Comparison of ENCODE assay signal across 16 mouse cellular contexts in genomic region chr12:80562793-80563192, GRCm38 (mm10). TPM values are rescaled to one million over a fixed set of nuclear protein-coding genes. Genes with fewer than 3 reads are reported as not detected.
DNase-seq lines count a peak whose midpoint lies in the region; ATAC-seq lines count a peak whose summit lies in the region.
"Had no signal": no experiment of that assay in that cellular context is flagged by ENCODE, and none has a peak within 500 bp of the region (broad histone marks: within the 10 kb centered on the region; RNA-seq: fewer than 3 reads in every experiment).

No protein-coding gene starts in this region.

- peak; percentile 22 for DNase-seq in forebrain, embryonic 14.5 days (ENCODE audit: low spot score)
- peak; percentile 39 for DNase-seq in urinary bladder, postnatal 14 days (ENCODE audit: low spot score)
- DNase-seq in urinary bladder, postnatal 25 days (ENCODE audit: low spot score) = no peak
- DNase-seq in heart, postnatal 36 days = peak; percentile 19 to 40
- no peak for DNase-seq in gastrocnemius, adult 18-20 months (ENCODE audit: low spot score)
- no peak for DNase-seq in layer of hippocampus, adult 9-10 months (ENCODE audit: low spot score)
- DNase-seq: cerebellum, adult 9-11 months; kidney, postnatal 14 days; layer of hippocampus, adult 9-11 months; thymus, postnatal 36 days had no signal

- H3K27ac ChIP-seq in forebrain, embryonic 14.5 days (ENCODE audit: low read depth, low read length) = no peak overlapping the region
- no peak overlapping the region for H3K27ac ChIP-seq in forebrain, embryonic 15.5 days (replicated peaks)
- H3K27ac ChIP-seq in hindbrain, embryonic 13.5 days = no peak overlapping the region
- H3K27ac ChIP-seq: midbrain, embryonic 12.5 days had no signal

- intact Hi-C loops in heart, postnatal 36 days (cut with DNase I) = no loop called here

- H3K9ac ChIP-seq in forebrain, embryonic 14.5 days (ENCODE audit: low read length) = no peak overlapping the region
- H3K9ac ChIP-seq in forebrain, embryonic 15.5 days (replicated peaks) = no peak overlapping the region
- no peak overlapping the region for H3K9ac ChIP-seq in hindbrain, embryonic 13.5 days
- H3K9ac ChIP-seq: midbrain, embryonic 12.5 days had no signal

- no peaks in the 10 kb centered on the region for H3K9me3 ChIP-seq in forebrain, embryonic 14.5 days (replicated peaks; ENCODE audit: control insufficient read depth, low read length)
- H3K9me3 ChIP-seq in forebrain, embryonic 15.5 days = no peaks in the 10 kb centered on the region
- no peaks in the 10 kb centered on the region for H3K9me3 ChIP-seq in hindbrain, embryonic 13.5 days
- H3K9me3 ChIP-seq: midbrain, embryonic 12.5 days had no signal

- no peak overlapping the region for H3K4me2 ChIP-seq in forebrain, embryonic 14.5 days (ENCODE audit: low read length)
- no peak overlapping the region for H3K4me2 ChIP-seq in forebrain, embryonic 15.5 days (replicated peaks)
- no peak overlapping the region for H3K4me2 ChIP-seq in hindbrain, embryonic 13.5 days
- H3K4me2 ChIP-seq: midbrain, embryonic 12.5 days had no signal

- peaks cover 10% of the 10 kb centered on the region for H3K4me1 ChIP-seq in forebrain, embryonic 14.5 days (ENCODE audit: control insufficient read depth, insufficient read depth, low read length)
- H3K4me1 ChIP-seq in forebrain, embryonic 15.5 days = peaks cover 35% of the 10 kb centered on the region
- H3K4me1 ChIP-seq in hindbrain, embryonic 13.5 days (replicated peaks) = peaks cover 38% of the 10 kb centered on the region

- no peaks in the 10 kb centered on the region for H3K27me3 ChIP-seq in forebrain, embryonic 14.5 days (replicated peaks; ENCODE audit: control insufficient read depth, insufficient read depth, low read length)
- H3K27me3 ChIP-seq in forebrain, embryonic 15.5 days = no peaks in the 10 kb centered on the region
- no peaks in the 10 kb centered on the region for H3K27me3 ChIP-seq in hindbrain, embryonic 13.5 days
- H3K27me3 ChIP-seq: midbrain, embryonic 12.5 days had no signal

- no peaks in the 10 kb centered on the region for H3K36me3 ChIP-seq in forebrain, embryonic 14.5 days (ENCODE audit: control insufficient read depth, insufficient read depth, low read length)
- no peaks in the 10 kb centered on the region for H3K36me3 ChIP-seq in forebrain, embryonic 15.5 days
- H3K36me3 ChIP-seq in hindbrain, embryonic 13.5 days = no peaks in the 10 kb centered on the region
- H3K36me3 ChIP-seq: midbrain, embryonic 12.5 days had no signal

- H3K4me3 ChIP-seq in forebrain, embryonic 14.5 days (ENCODE audit: low read depth, low read length) = no peak overlapping the region
- H3K4me3 ChIP-seq in forebrain, embryonic 15.5 days = no peak overlapping the region
- H3K4me3 ChIP-seq in hindbrain, embryonic 13.5 days = no peak overlapping the region
- H3K4me3 ChIP-seq: midbrain, embryonic 12.5 days had no signal

- no peak for ATAC-seq in forebrain, embryonic 14.5 days
- no peak for ATAC-seq in forebrain, embryonic 15.5 days (replicated peaks)
- ATAC-seq in hindbrain, embryonic 13.5 days (ENCODE audit: low FRiP score) = no peak
- ATAC-seq: forebrain, embryonic 16.5 days had no signal

- WGBS in forebrain, embryonic 14.5 days = 61% methylated on average over 5 of the region's 5 CpGs
- WGBS in forebrain, embryonic 15.5 days = 53% methylated on average over 5 of the region's 5 CpGs
- WGBS in hindbrain, embryonic 13.5 days = 67% methylated on average over 5 of the region's 5 CpGs

RNA-seq across cellular contexts. Expression of gene Galnt16, which starts 44.7 kb away (rescaled TPM):
- 14.7 and 14.8 TPM in 2 replicates for polyA plus RNA-seq in forebrain, embryonic 14.5 days (2014; fragmentation: Nextera tagmentation; extraction: Ambion mirVana)
- polyA plus RNA-seq in forebrain, embryonic 15.5 days (2015; fragmentation: Nextera tagmentation; extraction: Ambion mirVana) = 21.2 and 23.7 TPM in 2 replicates
- total RNA-seq in heart, postnatal 36 days (2021) = 1 to 10 TPM; 2.7 to 3.7 TPM
- total RNA-seq in gastrocnemius, adult 18-20 months (2021) = 1 to 10 TPM; 3.0 TPM
- polyA plus RNA-seq in hindbrain, embryonic 13.5 days (2015; fragmentation: Nextera tagmentation; extraction: Ambion mirVana) = 29.1 and 30.7 TPM in 2 replicates
- total RNA-seq: hematopoietic stem cell, adult 5-6 weeks; liver, adult 2 months had no signal

Comparison
In these comparisons a context has a peak if more than half of its experiments do, and no peak if none do; other contexts are left out.
1. DNase-seq: peak in forebrain, embryonic 14.5 days (single experiment), urinary bladder, postnatal 14 days (single experiment) and heart, postnatal 36 days (2 of 2); none in urinary bladder, postnatal 25 days (single experiment), gastrocnemius, adult 18-20 months (single experiment) and layer of hippocampus, adult 9-10 months (single experiment).